Mouse (Mus musculus) neural tube, embryonic 12.5 days (tissue): ENCODE measurements around the gene Prl4a1. TPM values are rescaled to one million over a fixed set of nuclear protein-coding genes. Genes with fewer than 3 reads are reported as not detected.
"Not testable (repeated sequence)": the region's sequence is repeated elsewhere in the genome, so short reads cannot be mapped to it uniquely, and the experiment has no call there.

Experiments used
- ATAC-seq: fragments of 200-750 bp; cut with Nextera tagmentation; 2 replicates; pipeline ENCODE4 v1.8.0; 2017; ENCODE audit warnings: low read depth, mild to moderate bottlenecking, moderate TSS enrichment, moderate library complexity; ENCODE audit not compliant: low FRiP score
- H3K27ac ChIP-seq: fragments of 300-500 bp; sonication (generic); 2 replicates; pipeline ENCODE4 v1.5.1; 2016
- H3K27me3 ChIP-seq: fragments of 300-500 bp; sonication (generic); replicated peaks from 2 replicates; pipeline ENCODE4 v1.6.1; 2016; ENCODE audit warnings: mild to moderate bottlenecking
- H3K36me3 ChIP-seq: fragments of 300-500 bp; sonication (generic); 2 replicates; pipeline ENCODE4 v1.6.1; 2016; ENCODE audit warnings: mild to moderate bottlenecking
- H3K4me1 ChIP-seq: fragments of 300-500 bp; sonication (generic); 2 replicates; pipeline ENCODE4 v1.6.1; 2016
- H3K4me2 ChIP-seq: fragments of 300-500 bp; sonication (generic); replicated peaks from 2 replicates; pipeline ENCODE4 v1.6.1; 2016; ENCODE audit warnings: mild to moderate bottlenecking
- H3K4me3 ChIP-seq: fragments of 300-500 bp; sonication (generic); 2 replicates; pipeline ENCODE4 v1.5.1; 2016
- H3K9ac ChIP-seq: fragments of 300-500 bp; sonication (generic); 2 replicates; pipeline ENCODE4 v1.6.1; 2016; ENCODE audit warnings: mild to moderate bottlenecking
- H3K9me3 ChIP-seq: fragments of 300-500 bp; sonication (generic); 2 replicates; pipeline ENCODE4 v1.6.1; 2016; ENCODE audit warnings: mild to moderate bottlenecking
- WGBS: fragments of 180-500 bp; shearing (Covaris S2); methylation state at CpG from one replicate; pipeline ENCODE4 v1.1.7; 2016; 5-methylcytosine and 5-hydroxymethylcytosine counted together
- polyA plus RNA-seq: library from polyadenylated mRNA; unstranded; fragments of >200 nt; fragmentation: Nextera tagmentation; extraction: Ambion mirVana; gene quantifications from 2 replicates; pipeline ENCODE4 v1.2.1, GENCODE M21; 2016

The Prl4a1 gene
- not detected in 2 replicates for polyA plus RNA-seq

- H3K27me3 ChIP-seq, result no peaks in the 10 kb centered on the region
- WGBS, result 92% methylated on average over 3 of the region's 3 CpGs
Measured at GRCm38 (mm10) chr13:28015912-28016311, at the start of gene Prl4a1. Gene Prl4a1 (plus strand): TSS chr13:28016212.

GRCm38 (mm10) chr13:27972931-27973330 is 43.1 kb upstream of the Prl4a1 start:
- H3K4me1 ChIP-seq, result no peaks in the 10 kb centered on the region
- H3K36me3 ChIP-seq, result no peaks in the 10 kb centered on the region
- no peak overlapping the region for H3K9ac ChIP-seq
- ATAC-seq, result no peak
- no peaks in the 10 kb centered on the region for H3K9me3 ChIP-seq
- no peaks in the 10 kb centered on the region for H3K27me3 ChIP-seq
- H3K4me2 ChIP-seq, result no peak overlapping the region
- no peak overlapping the region for H3K4me3 ChIP-seq
- H3K27ac ChIP-seq, result no peak overlapping the region
- 80% methylated on average over 1 of the region's 1 CpGs for WGBS

More at GRCm38 (mm10) chr13:28015912-28016311, at the start of gene Prl4a1:
- H3K4me1 ChIP-seq, result no peaks in the 10 kb centered on the region
- ATAC-seq, result no peak
- no peak within 1 kb of the TSS for H3K4me2 ChIP-seq
- H3K36me3 ChIP-seq, result no peaks in the 10 kb centered on the region
- H3K9me3 ChIP-seq, result 0 out of 2 replicates have a peak, but pooled peaks cover 7% of the 10 kb centered on the region
- no peak within 1 kb of the TSS for H3K9ac ChIP-seq
- no peak within 1 kb of the TSS for H3K4me3 ChIP-seq
- no peak within 1 kb of the TSS for H3K27ac ChIP-seq

DNA sequence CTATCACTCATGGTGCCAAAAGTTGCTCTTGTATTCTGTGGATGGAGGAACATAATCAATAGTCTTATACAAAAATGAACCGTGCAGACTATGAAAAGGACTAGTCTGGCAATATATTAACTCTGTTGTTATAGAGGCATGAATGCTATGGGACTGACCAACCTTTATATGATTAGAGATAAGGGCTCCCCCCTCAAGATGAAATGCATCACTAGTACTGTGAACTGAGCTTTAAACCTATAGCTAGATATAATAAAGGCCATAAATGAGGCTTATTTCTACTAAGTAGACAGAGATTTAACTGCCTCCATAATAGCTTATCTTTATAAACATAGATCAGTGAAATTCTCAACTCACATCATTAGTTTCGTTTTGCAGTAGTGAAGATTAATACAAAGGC is 41.7 kb upstream of the Prl4a1 start:
- H3K4me2 ChIP-seq, H3K27me3 ChIP-seq, H3K4me1 ChIP-seq, H3K9me3 ChIP-seq, H3K4me3 ChIP-seq, H3K9ac ChIP-seq, H3K27ac ChIP-seq, ATAC-seq, H3K36me3 ChIP-seq: not testable (repeated sequence)
- 82% methylated on average over 2 of the region's 2 CpGs for WGBS

DNA sequence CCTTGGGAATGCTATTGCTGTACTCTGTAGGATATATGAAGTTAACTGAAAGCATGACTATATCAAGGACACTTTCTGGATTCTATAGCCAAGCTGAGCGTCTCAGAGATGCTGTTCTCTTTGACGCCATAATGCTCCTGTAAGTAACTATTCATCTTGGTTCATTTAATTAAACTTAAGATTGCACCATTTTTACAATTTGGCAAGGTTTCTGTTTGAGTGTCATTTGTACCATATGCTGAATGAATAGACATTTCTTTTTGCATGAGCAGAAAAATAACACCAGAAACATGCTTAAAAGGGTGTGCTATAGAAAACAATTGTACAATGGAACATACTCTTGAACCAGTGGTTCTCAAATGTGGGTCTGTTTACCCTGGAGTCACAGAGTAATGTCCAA is 38.4 kb upstream of the Prl4a1 start:
- H3K9ac ChIP-seq, result no peak overlapping the region
- H3K36me3 ChIP-seq, result no peaks in the 10 kb centered on the region
- ATAC-seq, result no peak
- no peaks in the 10 kb centered on the region for H3K4me1 ChIP-seq
- no peaks in the 10 kb centered on the region for H3K27me3 ChIP-seq
- H3K4me2 ChIP-seq, result no peak overlapping the region
- WGBS, result 94% methylated on average over 2 of the region's 2 CpGs
- no peaks in the 10 kb centered on the region for H3K9me3 ChIP-seq
- H3K4me3 ChIP-seq, result no peak overlapping the region
- no peak overlapping the region for H3K27ac ChIP-seq

DNA sequence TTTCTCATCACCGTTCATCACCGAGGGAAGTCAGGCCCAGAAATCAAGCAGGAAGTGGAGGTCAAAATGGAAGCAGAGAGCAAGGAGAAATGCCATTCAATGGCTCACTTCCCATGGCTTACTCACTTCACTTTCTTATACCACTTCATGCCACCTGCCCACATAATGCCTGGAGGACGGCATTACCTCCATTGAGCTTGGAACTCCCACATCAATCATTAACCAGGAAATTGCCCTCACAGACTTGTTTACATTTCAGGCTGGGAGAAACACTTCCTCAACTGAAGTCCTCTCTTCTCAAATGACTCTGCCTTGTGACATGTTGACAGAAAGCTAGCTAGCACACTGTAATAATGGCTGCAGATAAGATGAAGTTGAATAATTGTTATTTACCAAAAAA is 19.5 kb upstream of the Prl4a1 start:
- H3K4me2 ChIP-seq, H3K36me3 ChIP-seq, H3K4me3 ChIP-seq, H3K27me3 ChIP-seq, H3K4me1 ChIP-seq, H3K9me3 ChIP-seq, H3K9ac ChIP-seq, H3K27ac ChIP-seq, ATAC-seq: not testable (repeated sequence)
- 67% methylated on average over 3 of the region's 3 CpGs for WGBS

DNA sequence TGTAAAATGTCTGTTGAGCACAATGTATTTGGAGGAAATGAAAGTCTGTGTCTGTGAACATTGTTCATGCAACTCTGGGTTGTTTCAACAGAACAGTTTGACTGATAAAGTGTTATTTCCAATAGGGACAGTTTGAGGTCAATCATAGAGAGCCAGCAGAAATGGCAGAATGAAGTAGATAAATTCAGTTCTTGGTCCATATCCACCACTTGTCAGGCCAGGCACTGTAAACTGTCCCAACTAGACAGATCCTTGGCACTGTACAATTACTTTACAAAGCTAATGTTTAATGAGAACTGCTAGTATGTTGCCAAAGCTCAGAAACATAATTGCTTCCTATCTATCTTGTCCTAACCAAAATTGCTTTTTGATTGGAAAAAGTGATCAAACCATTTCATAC is 13.3 kb downstream of the Prl4a1 start:
- H3K9ac ChIP-seq, result no peak overlapping the region
- no peaks in the 10 kb centered on the region for H3K4me1 ChIP-seq
- no peak overlapping the region for H3K27ac ChIP-seq
- no peak overlapping the region for H3K4me2 ChIP-seq
- no peak for ATAC-seq
- H3K4me3 ChIP-seq, result no peak overlapping the region
- H3K27me3 ChIP-seq, result no peaks in the 10 kb centered on the region
- no peaks in the 10 kb centered on the region for H3K9me3 ChIP-seq
- no peaks in the 10 kb centered on the region for H3K36me3 ChIP-seq

DNA sequence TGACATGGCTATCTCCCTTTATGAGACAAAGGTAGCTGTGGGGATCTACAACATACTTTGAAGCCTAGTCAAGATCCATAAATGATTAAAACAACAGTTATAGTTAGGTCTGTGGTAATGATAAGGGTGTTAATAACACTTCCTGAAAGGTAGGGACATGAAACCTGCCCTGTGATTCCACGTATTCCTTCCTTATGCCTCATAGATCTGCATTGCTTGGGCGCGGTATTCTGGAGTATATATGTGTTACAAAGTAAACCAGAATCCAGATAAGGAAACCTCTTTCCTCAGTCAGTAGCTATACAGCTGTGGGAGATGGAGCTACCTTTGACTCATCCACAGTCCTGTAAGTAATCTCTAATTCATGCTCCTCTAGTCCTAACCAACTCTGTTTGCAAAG is 53.3 kb downstream of the Prl4a1 start:
- no peak overlapping the region for H3K4me3 ChIP-seq
- no peak for ATAC-seq
- H3K9ac ChIP-seq, result no peak overlapping the region
- H3K9me3 ChIP-seq, result no peaks in the 10 kb centered on the region
- no peaks in the 10 kb centered on the region for H3K36me3 ChIP-seq
- 95% methylated on average over 3 of the region's 3 CpGs for WGBS
- no peaks in the 10 kb centered on the region for H3K4me1 ChIP-seq
- no peaks in the 10 kb centered on the region for H3K27me3 ChIP-seq
- H3K4me2 ChIP-seq, result no peak overlapping the region
- no peak overlapping the region for H3K27ac ChIP-seq

Other genes starting within 250 kb of the Prl4a1 start
- not detected in 2 replicates for gene Prl7c1, start 235.4 kb upstream of the Prl4a1 start, polyA plus RNA-seq
- not detected in 2 replicates for gene Prl2a1, start 214.6 kb upstream of the Prl4a1 start, polyA plus RNA-seq
- gene Prl2c1, start 166.9 kb upstream of the Prl4a1 start, polyA plus RNA-seq, result not detected in 2 replicates
- not detected in 2 replicates for gene Prl5a1, start 126.3 kb downstream of the Prl4a1 start, polyA plus RNA-seq
- 1.2 and 1.8 TPM in 2 replicates for gene Gm11361, start 241.3 kb downstream of the Prl4a1 start, polyA plus RNA-seq